Comparison of ENCODE assay signal across 11 mouse cellular contexts in genomic region chr8:11885881-11886699, GRCm38 (mm10). TPM values are rescaled to one million over a fixed set of nuclear protein-coding genes. Genes with fewer than 3 reads are reported as not detected.
DNase-seq lines count a peak whose midpoint lies in the region; ATAC-seq lines count a peak whose summit lies in the region.
"Had no signal": no experiment of that assay in that cellular context is flagged by ENCODE, and none has a peak within 500 bp of the region (broad histone marks: within the 10 kb centered on the region; RNA-seq: fewer than 3 reads in every experiment).

No protein-coding gene starts in this region.

- no peaks in the 10 kb centered on the region for H3K27me3 ChIP-seq in hindbrain, embryonic 11.5 days (ENCODE audit: control insufficient read depth, insufficient read depth, low read length)
- H3K27me3 ChIP-seq in midbrain, embryonic 14.5 days (ENCODE audit: control insufficient read depth, insufficient read depth, low read length): no peaks in the 10 kb centered on the region

- peak; percentile 55 for DNase-seq in ZHBTc4 (ENCODE audit: low read depth, low spot score)
- peak; percentile 58 for DNase-seq in embryo, embryonic 10 days (ENCODE audit: low spot score)
- peak; percentile 53 for DNase-seq in hindbrain, embryonic 11.5 days (ENCODE audit: low spot score)
- peak; percentile 77 for DNase-seq in midbrain, embryonic 14.5 days
- no peak for DNase-seq in cerebellum, adult 8-10 months
- no peak for DNase-seq in natural killer cell, adult 2 months (ENCODE audit: low spot score in 2 of 2)
- no peak for DNase-seq in ovary, adult 18-20 months (ENCODE audit: low spot score)
- DNase-seq: kidney, postnatal 36 days; thymus, adult 18-20 months had no signal

- peaks cover 10% of the 10 kb centered on the region for H3K4me1 ChIP-seq in hindbrain, embryonic 11.5 days (replicated peaks; ENCODE audit: control insufficient read depth, insufficient read depth, low read length)
- peaks cover 19% of the 10 kb centered on the region for H3K4me1 ChIP-seq in midbrain, embryonic 14.5 days (ENCODE audit: control insufficient read depth, insufficient read depth, low read length)

- H3K36me3 ChIP-seq in hindbrain, embryonic 11.5 days (ENCODE audit: control insufficient read depth, insufficient read depth, low read length): no peaks in the 10 kb centered on the region
- no peaks in the 10 kb centered on the region for H3K36me3 ChIP-seq in midbrain, embryonic 14.5 days (ENCODE audit: control insufficient read depth, insufficient read depth, low read length)

- H3K4me3 ChIP-seq in hindbrain, embryonic 11.5 days (ENCODE audit: low read depth, low read length): no peak overlapping the region
- H3K4me3 ChIP-seq in midbrain, embryonic 14.5 days (replicated peaks; ENCODE audit: low read depth, low read length): no peak overlapping the region

- peak overlapping the region; percentile 23; the same call in 1 of the 2 replicates for H3K9ac ChIP-seq in hindbrain, embryonic 11.5 days (ENCODE audit: low read depth, low read length)
- H3K9ac ChIP-seq in midbrain, embryonic 14.5 days (replicated peaks; ENCODE audit: low read length): peak overlapping the region; percentile 42

- no peaks in the 10 kb centered on the region for H3K9me3 ChIP-seq in hindbrain, embryonic 11.5 days (ENCODE audit: control insufficient read depth, low read length)
- no peaks in the 10 kb centered on the region for H3K9me3 ChIP-seq in midbrain, embryonic 14.5 days (ENCODE audit: control insufficient read depth, low read length)

- 41% methylated on average over 12 of the region's 12 CpGs for WGBS in hindbrain, embryonic 11.5 days
- 27% methylated on average over 12 of the region's 12 CpGs for WGBS in midbrain, embryonic 14.5 days

- ATAC-seq in hindbrain, embryonic 11.5 days (ENCODE audit: low FRiP score): peak; percentile 67
- ATAC-seq in midbrain, embryonic 14.5 days (ENCODE audit: low FRiP score, low TSS enrichment): peak; percentile 24; the same call in 1 of the 2 replicates

- H3K4me2 ChIP-seq in hindbrain, embryonic 11.5 days (replicated peaks; ENCODE audit: low read depth, low read length): no peak overlapping the region
- H3K4me2 ChIP-seq in midbrain, embryonic 14.5 days (ENCODE audit: low read length): no peak overlapping the region
- H3K4me2 ChIP-seq: liver, embryonic 11.5 days had no signal

- H3K27ac ChIP-seq in hindbrain, embryonic 11.5 days (ENCODE audit: low read depth, low read length): peak overlapping the region; percentile 65
- peak overlapping the region; percentile 85 for H3K27ac ChIP-seq in midbrain, embryonic 14.5 days (replicated peaks; ENCODE audit: low read depth, low read length)
- H3K27ac ChIP-seq: macrophage had no signal

RNA-seq across cellular contexts. Expression of gene Tex29, which starts 45.8 kb away (rescaled TPM):
- polyA plus RNA-seq in hindbrain, embryonic 11.5 days (2014; fragmentation: Nextera tagmentation; extraction: Ambion mirVana): 0.18 and 0.22 TPM in 2 replicates
- polyA plus RNA-seq in midbrain, embryonic 14.5 days (2014; fragmentation: Nextera tagmentation; extraction: Ambion mirVana): not detected in 2 replicates
- polyA plus RNA-seq: liver, embryonic 11.5 days; macrophage had no signal

Comparison
In these comparisons a context has a peak if more than half of its experiments do, and no peak if none do; other contexts are left out.
1. DNase-seq: peak in ZHBTc4 (single experiment), embryo, embryonic 10 days (single experiment), hindbrain, embryonic 11.5 days (single experiment) and midbrain, embryonic 14.5 days (single experiment); none in cerebellum, adult 8-10 months (single experiment), natural killer cell, adult 2 months (0 of 2) and ovary, adult 18-20 months (single experiment).